Mouse (Mus musculus) layer of hippocampus, adult 2 months (tissue): ENCODE results near the gene Adgrg6. TPM values are rescaled to one million over a fixed set of nuclear protein-coding genes. Genes with fewer than 3 reads are reported as not detected.
A peak's percentile ranks its signal among the peaks of the same experiment; 100 is the strongest.

Experiments used
- DNase-seq, 2 experiments: peaks; one replicate each; pipeline ENCODE4 v3.0.0; 2022; ENCODE audit warnings: low spot score in 2 of 2
- H3K27ac ChIP-seq: fragments of 200-600 bp; 2 replicates; pipeline ENCODE4 v1.8.1; 2022
- H3K4me3 ChIP-seq: fragments of 200-600 bp; 2 replicates; pipeline ENCODE4 v1.8.1; 2022; ENCODE audit warnings: mild to moderate bottlenecking
- CTCF ChIP-seq: fragments of 200-600 bp; conservative IDR thresholded peaks from 2 replicates; pipeline ENCODE4 v1.8.1; 2022; ENCODE audit warnings: antibody characterized with exemption, mild to moderate bottlenecking, moderate library complexity
- total RNA-seq, 2 experiments: library from RNA; stranded (reverse); gene quantifications; 2 replicates each; pipeline ENCODE4 v1.2.3; 2021

Gene Adgrg6
- total RNA-seq, 2 experiments from 2014 or later: 0.59 to 1.2 TPM

DNA sequence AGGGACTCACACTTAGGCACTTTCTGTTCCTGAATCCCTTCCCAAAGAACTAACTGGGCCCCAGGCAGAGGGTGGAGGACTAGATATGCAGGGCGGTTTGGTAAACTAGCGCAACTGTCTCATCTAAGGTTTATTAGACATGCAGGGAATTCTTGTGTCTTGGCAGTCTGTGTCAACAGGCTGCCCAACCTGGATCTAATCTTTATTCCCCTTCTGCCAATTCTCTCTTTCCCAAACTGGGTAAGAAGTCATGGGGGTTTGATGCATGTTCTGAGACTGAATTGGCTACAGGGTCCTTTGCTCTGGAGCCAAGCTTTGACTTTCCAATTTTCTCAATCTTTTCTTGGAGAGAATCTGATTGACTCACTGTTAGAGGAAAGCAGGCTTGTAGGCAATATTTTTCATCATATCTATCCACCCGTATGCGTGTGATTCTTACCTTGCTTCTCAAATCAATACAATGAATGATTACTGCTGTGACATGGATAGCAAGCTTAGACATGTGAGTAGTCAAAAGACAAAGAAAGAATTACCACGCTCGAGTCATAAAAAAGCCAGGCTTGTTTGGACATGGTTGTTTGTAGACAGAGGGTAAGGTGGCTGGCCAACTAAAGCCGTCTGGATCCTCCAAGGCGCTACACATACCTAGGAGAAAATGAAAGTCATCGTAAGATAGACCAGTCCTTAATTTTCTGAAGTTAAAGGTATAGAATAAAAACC, 104.4 kb downstream of the Adgrg6 start:
- no peak for DNase-seq
- Histone ChIP-seq H3K27ac (no peak overlapping the region), H3K4me3 (no peak overlapping the region)
- TF ChIP-seq CTCF: no peak

DNA sequence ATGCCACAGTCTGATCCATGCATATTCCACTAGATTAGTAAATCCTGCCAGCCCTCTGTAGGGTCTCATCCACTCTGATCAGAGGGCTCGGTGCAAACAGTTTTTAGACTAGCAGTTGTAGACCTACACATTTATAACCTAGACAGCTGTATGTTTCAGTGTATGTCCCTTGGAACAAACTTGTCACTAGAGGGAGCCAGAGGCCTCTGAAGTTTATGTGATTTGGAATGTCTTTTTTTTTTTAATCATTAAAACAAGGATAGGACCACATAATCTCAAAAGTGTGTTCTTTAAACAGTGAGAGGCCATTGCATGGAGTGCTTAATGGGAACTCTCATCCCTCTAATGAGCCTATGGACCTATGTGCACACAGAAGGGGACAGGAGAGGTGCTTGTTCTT, 141.4 kb downstream of the Adgrg6 start:
- peak; percentile 16 to 41 for DNase-seq

DNA sequence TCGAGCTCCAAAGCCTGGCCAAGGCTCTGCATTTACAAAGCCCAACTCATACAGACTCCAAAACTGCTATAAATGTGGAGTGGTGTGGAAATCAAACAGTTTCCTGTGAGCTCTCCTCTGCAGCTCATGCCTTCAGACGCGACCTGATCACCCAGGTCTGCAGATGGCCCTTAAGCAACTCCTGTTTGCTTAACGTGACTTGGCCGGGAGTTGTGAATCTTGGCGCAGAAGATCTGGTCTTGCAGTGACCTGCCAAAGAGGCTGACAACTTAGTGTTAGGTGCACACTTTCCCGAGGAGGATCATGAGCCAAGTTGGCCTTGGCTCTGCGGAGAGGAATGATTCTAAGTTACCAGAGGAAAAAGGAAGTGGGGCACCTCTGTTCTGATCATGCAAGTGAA, 143.7 kb downstream of the Adgrg6 start:
- no peak for TF ChIP-seq CTCF
- Histone ChIP-seq H3K4me3 (no peak overlapping the region), H3K27ac (no peak overlapping the region)
- DNase-seq: no peak

More for the DNA sequence above, 141.4 kb downstream of the Adgrg6 start:
- TF ChIP-seq CTCF: peak; percentile 82
- Histone ChIP-seq H3K27ac (no peak overlapping the region), H3K4me3 (no peak overlapping the region)

DNA sequence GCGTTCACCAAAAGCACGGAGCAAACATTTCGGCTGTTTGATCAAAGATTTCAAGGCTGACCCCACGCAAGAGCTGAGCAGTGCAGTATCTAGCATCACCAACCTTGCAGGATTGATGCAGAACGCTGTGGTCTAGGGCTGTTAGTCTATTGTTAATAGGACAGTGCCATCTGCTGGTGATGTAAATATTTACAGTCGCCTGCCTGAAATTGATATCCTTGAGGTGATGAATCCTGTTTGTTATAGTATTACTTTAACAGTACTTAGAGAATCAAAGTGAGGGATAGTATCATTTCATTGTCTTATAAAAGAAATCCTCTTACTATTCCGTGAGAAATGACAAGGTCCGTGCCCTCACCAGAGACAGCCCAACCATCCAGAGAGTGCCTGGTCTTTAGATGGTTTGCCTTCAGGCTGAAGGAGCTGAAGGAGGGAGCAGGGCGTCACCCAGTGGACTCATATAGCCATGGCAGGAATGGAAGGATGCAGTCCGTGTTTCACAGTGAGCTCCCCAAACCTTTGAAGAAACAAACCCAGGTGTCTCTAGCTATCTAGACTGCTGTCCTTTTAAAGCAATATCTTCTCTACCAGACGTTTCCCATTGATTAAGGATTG, 154.3 kb downstream of the Adgrg6 start:
- peak; percentile 80 to 88 for DNase-seq
- Histone ChIP-seq H3K4me3 (no peak overlapping the region; the same call in 1 of the 2 replicates), H3K27ac (peak overlapping the region; percentile 47)
- peak; percentile 85 for TF ChIP-seq CTCF

DNA sequence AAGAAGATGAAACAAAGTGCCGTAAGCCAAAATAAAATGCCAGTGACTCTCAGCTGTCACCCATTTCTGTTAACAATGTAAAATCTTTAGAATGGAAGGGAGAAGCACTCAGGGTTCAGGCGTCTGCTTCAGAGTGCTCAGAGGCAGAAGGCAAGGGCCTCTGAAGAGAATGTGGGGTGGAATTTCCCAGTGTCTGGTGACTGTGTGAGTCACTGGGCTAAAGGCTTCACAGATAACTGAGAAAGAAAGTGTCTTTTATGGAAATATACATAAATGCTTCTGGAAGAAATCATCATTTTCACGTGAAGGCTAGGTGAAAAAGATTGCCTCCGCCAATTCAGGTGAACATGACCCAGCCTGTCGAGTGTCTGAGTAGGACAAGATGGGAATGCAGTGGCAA, 159.9 kb downstream of the Adgrg6 start:
- no peak for DNase-seq
- no peak for TF ChIP-seq CTCF
- no peak overlapping the region for H3K4me3 ChIP-seq
- H3K27ac ChIP-seq: no peak overlapping the region

DNA sequence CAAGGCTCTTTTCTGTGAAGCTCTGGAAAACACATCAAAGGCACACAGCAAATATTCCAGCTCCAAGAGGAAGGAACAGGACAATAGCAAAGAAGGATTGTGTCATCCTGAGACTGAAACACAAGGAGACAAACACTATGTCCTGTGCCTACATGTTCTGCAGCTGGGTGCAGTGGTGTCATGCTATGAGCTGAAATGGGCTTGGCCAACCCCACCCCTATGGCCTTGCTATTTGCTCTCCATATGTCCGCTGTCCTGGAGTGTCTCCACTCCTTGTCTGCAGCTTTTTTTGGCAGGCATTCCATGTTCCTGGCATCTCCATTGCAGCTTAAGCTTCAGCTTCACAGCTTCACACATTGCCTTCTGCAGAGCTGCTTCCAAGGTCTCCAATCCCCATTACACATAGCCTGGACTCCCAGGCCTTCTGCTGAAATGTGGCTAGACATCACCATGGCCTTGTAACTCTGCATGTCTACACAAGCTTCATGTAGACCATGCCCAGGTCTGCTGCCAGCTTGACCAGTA, 180.3 kb downstream of the Adgrg6 start:
- TF ChIP-seq CTCF: no peak
- Histone ChIP-seq H3K4me3 (no peak overlapping the region), H3K27ac (no peak overlapping the region)
- DNase-seq: no peak

DNA sequence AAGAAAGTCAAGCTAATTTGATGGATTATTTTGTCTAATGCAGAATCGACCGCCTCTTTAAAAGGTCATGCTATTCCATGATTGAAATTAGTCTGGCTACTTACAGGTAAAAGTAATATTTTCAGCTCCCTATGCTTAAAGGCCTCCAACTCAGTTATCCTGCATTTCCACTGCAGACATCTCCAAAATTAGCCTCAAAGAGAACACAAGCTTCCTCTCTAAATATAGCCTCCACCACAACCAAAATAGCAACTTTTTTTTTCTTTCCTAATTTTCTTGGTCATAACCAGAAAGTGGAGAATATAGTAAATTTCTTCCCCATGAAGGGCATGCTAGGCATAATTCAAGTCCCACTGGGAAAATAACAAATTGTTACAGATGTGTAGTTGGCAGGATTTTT, 182.2 kb downstream of the Adgrg6 start:
- DNase-seq: no peak
- Histone ChIP-seq H3K4me3 (no peak overlapping the region), H3K27ac (no peak overlapping the region)
- TF ChIP-seq CTCF: no peak

DNA sequence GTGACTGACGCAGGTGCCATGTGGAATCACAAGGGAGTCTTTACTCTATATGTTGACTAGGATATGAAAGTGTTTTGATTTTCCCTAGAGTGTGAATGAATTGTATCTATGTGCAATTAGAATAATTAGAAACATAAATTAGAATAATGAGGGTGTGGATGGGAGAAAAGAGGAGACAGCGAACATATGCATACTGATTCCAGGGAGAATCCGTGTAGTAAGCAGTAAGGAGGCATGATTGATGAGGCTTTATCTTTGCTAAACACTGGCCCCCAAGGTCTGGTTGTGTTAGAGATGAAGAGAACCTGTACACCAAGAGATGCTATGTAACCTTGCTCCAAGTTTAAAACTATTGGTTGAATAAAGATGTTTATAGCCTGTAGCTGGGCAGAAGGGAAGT, 187.2 kb downstream of the Adgrg6 start:
- Histone ChIP-seq H3K27ac (no peak overlapping the region), H3K4me3 (no peak overlapping the region)
- DNase-seq: no peak
- no peak for TF ChIP-seq CTCF

Other genes starting within 250 kb of the Adgrg6 start
- 10 to 100 TPM; 70.7 to 78.1 TPM for gene Vta1, start 159.9 kb upstream of the Adgrg6 start, total RNA-seq
- gene Nmbr, start 159.9 kb upstream of the Adgrg6 start, total RNA-seq: 1 to 10 TPM; 3.8 to 4.9 TPM
- not detected for gene Gje1, start 172.6 kb upstream of the Adgrg6 start, total RNA-seq